Mouse (Mus musculus): Measurements from ENCODE around the gene Zfp1.

The Zfp1 gene

DNA sequence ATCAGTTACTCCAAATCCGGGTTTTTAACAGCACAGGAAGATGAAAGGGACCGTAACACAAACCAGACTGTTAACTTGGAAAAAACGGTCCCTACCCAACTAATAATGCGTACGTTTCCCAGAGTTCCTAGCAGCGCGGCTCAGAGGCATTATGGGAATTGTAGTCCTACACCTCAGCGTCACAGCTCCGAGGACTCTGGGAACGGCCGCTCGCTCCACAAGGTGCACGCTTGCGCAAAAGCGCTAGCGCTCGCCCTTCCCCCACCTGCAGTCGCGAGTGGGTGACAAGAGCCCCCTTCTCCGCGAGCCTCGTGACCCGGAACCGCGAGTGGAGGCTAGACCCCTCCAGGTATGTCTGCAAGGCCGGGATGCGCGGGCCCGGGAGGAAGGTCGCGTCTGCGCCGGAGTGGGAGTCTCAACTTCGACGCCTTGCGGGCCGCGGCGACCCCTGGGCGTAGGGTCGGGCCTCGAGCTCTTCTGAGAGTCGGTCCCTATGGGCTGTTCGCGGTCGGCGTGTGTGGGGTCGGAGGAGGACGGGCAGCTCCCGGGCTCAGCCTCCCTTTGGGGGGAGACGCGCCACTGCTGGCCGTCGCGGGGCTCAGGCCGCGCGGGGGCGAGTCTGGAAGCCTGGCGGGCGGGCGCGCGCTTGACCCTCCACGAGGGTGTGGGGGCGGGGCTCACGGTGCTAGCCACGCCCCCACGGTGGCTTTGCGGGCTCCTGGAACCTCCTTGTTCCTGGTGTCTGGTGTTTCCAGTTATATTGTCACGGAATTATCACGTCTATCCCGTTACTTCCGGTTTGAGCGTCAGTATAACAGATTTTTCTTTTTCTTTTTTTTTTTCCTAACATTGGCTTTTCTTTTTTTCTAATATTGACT, at the start of gene Zfp1:
Zfp1 (plus strand) TSS at position 138 of the 878 bp plus-strand sequence.
- DNase-seq: peak; percentile 99

GRCm38 (mm10) chr8:111594044-111594840, 49.0 kb upstream of the Zfp1 start:
- no peak for DNase-seq

DNA sequence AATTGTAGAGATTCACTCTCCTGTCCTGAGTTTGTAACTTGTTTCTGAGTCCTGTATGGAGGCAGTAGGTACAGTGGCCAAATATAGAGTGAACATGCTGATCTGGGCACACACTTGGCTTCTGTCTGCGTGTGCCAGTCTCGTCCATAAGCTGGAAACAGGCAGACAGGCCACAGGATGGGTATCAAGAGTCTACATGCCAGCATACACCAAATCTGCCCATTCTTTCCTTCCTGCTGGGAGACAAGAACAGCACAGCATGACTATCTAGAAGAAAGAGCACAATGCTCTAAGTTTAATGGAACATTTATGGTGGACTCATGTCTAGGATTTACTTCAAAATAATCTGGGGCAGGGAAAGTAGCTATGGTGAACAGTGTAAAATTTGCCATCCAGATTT, 48.2 kb upstream of the Zfp1 start:
- DNase-seq: no peak

GRCm38 (mm10) chr8:111595712-111596484, 47.3 kb upstream of the Zfp1 start:
- peak; percentile 96 for DNase-seq

GRCm38 (mm10) chr8:111596485-111596821, 46.7 kb upstream of the Zfp1 start:
- no peak for DNase-seq

DNA sequence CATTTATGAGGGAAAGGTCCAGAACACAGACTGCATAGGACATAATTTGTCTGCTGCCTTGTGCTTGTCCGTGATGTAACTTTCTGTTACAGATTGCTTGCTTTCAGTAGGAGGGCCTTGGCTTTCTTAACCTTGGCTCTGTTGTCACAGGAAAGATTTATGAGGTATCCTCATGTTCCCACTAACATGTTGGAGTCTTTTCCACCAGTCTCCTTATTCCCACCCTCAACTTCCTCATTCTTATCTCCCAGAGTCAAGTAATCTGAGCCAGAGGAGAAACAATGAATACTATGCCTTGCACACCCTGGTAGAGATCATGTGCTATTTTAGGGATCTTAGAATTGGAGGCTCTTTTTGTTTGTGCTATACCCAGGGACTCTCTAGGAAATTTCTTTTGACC, 45.9 kb upstream of the Zfp1 start:
- DNase-seq: peak; percentile 94

DNA sequence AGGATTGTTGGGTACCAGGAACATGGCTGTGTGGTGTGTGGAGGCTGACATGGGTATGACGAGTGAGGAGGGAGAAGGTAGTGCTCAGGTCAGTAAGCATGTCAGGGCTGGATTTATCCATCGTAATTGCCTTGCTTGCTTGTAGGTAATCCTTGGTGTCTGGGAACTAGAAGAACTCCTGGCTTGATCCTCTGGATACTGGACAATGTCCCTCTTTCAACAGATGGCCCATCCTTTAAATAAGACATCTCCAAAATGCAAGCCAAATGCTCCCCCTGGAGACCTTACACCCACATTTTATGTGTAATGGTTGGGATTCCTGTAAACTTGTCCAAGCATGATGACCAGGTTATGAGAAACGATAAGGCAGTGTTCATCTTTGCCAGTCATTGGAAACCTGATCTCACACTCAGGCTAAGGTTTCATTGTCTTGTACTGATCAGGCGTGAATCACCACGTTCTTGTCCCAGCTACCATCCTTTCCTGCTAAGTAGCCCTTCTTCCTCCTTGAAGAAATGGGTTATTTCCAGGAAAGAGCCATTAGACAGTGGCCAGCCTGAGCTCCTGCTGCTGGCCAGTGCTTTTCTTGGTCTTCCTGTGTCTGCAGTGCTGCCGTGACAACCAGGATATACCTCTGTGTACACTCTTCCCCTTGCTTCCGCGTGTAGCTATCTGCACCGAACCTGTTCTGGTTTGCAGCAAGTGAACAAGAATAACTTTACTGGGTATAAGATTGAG, 43.3 kb upstream of the Zfp1 start:
- peak; percentile 75 for DNase-seq

DNA sequence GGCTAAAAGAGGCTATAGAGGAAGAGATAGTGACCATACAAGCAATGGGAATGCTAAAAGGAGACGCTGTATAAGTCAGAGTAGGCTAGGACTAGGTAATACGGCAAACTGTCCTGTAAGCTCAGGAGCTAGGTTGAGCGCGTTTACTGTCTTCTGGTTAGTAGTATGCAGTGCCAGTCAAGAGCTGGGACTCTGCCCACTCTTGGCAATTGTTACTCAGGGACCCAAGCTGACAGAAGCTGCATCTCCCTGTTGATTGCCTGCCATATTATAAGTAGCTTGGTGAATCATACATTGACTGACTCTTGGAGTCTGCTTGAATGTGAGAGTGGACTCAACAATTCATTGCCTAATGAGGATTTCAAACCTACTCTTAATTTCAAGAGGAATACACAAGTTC, 41.2 kb upstream of the Zfp1 start:
- DNase-seq: peak; percentile 73

DNA sequence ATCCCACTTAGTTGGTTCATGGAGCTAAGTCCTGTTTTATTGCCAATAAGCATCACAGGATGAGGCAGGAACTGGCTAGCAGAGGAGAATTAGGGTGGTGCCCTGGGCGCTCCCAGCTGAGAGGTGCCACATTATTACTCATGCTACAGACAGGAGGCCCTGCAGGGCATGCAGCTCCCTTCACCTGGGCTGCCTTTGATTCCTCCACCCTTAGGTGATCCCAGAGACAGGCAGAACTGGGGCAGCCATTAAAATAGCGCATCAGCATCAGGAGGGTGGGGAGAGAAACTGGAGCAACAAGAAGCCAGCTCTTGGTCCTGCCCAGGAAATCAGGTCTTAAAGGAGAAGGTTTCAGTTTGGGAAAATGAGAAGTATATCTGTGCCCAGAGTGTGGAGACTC, 38.2 kb upstream of the Zfp1 start:
- peak; percentile 82 for DNase-seq

DNA sequence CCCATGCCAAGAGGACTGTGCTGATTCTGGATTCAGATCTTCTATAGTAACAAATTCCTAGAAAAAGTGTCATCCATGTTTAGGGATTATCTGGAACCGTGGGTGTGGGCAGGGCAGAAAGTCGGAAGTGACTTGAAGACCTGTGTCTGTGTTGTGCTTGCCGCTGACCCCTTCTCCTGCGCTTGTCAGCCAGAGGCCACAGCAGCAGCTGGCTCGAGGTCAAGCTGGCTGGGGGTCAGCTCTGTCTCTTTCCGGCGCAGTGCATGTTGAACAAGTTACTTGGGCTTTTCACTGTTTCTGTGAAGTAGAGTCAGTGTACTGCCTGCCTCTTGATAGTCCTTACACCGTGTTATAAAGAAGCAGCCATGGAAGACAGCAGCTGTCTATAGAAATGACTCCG, 36.2 kb upstream of the Zfp1 start:
- peak; percentile 87 for DNase-seq

- DNase-seq: no peak
Measured at GRCm38 (mm10) chr8:111607414-111607813, 35.8 kb upstream of the Zfp1 start.

DNA sequence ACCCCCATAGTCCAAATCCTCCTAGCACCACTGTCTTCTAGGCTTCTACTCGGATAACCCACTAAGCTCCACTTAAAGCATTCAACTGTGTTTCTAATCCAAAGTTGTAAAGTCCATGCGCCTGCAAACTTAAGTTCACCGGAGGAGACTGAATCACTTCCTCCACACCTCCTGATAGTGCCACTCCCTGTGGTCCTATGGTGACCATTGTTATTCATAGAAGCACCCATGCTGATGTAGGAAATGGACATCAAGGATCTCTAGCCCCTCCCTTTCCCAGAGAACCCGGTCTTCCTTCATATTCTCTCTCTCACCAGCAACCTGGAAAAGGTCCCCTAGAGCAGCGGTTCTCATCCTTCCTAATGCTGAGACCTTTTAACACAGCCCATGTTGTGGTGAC, 30.0 kb upstream of the Zfp1 start:
- peak; percentile 91 for DNase-seq

DNA sequence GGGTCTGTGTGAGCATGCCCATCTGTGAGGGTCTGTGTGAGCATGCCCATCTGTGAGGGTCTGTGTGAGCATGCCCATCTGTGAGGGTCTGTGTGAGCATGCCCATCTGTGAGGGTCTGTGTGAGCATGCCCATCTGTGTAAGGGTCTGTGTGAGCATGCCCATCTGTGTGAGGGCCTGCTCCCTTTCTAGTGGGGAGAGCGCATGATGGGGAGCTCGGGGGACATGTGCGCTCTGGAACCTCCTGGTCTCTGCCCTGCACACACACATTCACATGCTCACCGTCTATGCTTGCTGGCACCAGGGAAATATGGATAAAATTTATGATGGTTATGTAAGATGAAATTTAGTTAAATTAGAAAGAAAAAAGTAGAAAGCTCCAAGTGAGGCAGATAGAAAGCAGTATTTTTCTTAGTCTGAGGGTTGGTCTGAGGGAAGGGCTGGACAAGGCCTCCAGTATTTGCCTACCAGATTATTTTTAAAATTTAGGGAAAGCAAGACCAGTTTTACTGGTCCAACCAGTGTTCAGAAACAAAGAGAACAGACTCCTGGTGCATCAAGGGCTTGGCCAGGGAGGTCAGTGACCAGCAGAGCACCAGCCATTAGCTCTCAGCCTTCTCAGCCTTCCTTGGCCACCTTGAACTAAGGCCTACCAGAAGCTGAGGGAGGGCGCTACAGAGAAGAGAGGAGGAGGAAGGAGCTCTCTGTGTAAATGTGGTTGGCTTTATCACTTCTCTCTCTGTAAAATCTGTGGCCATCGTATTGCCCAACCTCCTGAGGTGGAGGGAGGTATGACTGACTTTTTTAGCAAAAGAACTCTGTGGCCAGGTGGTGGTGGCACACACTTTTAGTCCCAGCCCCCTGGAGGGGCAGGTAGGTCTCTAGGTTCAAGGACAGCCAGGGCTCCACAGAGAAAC, 28.2 kb upstream of the Zfp1 start:
- peak; percentile 87 for DNase-seq

GRCm38 (mm10) chr8:111617812-111618211, 25.4 kb upstream of the Zfp1 start:
- peak; percentile 85 for DNase-seq

DNA sequence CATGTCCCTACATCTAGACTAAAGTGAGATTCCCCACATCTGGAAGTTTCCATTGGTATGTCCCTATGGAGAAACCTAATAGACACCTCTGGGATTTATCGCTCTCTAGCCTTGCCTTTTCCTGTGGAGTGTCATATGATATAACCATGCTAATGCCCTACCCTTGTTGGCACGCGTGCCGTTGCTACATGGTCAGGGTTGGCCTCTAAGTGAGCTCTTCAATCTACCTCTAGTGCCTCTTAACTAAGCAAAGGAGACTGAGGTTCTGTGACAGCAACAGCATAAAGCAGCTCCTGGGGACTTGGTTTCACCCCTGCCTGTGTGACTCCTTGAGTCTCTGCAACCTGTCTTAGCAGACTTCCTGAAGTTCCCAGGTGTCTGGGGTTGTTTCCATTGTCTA, 24.9 kb upstream of the Zfp1 start:
- DNase-seq: peak; percentile 87

GRCm38 (mm10) chr8:111619936-111620335, 23.3 kb upstream of the Zfp1 start:
- peak; percentile 98 for DNase-seq

DNA sequence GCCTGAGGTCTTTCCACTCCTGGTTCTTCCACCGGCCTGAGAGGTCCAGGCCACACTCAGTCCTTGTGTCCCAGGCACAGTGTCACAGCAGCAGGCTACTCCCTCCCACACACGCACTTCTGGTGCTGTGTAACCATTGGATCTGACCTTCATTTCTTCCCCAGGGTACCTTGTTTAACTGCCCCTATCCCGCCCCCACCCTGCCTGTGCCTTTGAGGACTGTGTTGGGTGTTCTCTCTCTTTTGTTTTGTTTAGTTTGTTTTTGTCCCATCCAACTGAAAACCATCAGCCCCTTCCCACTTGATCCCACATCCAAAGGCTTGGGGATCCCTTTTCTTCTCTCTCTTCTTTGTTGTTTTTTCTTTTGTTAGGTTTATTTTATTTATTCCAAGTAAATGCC, 21.1 kb upstream of the Zfp1 start:
- peak; percentile 87 for DNase-seq

DNA sequence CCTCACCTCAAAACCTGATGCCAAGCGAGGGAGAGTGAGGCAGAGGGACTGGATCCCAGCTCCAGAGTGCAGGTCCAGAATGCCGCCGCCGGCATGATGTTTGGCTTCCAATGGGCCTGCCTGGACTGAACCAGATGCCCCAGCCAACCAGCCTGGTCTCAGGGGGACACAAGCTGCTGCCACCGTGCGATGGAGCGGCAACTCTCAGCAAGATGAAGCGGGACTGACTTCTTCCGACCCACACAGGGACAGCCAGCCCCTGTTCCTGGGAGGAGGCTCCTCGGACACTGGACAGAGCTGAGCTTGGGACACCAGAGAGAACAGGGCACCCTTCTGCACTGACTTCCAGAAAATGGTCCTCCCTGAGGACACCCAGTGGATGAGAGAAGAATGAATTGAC, 20.6 kb upstream of the Zfp1 start:
- peak; percentile 93 for DNase-seq

- DNase-seq: peak; percentile 98
Measured at GRCm38 (mm10) chr8:111624081-111624852, 18.9 kb upstream of the Zfp1 start.

DNA sequence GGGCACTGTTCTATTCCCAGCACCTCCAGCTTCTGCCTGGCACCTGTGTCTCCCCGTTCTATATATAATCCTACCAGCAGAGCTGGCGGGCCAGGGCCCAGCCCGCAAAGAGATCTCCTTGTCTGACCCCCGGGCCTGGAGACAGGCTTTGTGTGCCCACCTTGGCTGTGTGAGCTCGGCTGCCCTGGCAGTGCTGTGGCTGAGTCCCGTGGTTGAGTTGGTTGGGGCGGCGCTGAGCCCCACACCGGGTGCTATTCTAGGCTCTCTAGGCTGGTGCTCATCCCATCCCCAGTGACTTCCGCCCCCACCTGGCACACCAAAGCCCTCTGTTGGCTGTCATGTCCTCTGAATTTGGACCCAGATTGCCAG, 18.4 kb upstream of the Zfp1 start:
- DNase-seq: peak; percentile 99

All from heart, adult 11 months (tissue).